Mouse (Mus musculus) bone marrow, adult 2 months (tissue): ENCODE data around the gene Rasgef1c. TPM values are rescaled to one million over a fixed set of nuclear protein-coding genes. Genes with fewer than 3 reads are reported as not detected.

Experiments
- H3K27ac ChIP-seq: fragments of 200-500 bp; 2 replicates; pipeline ENCODE4 v1.5.1; 2012; ENCODE audit warnings: low read depth, mild to moderate bottlenecking, control low read depth, inconsistent platforms, low read length; ENCODE audit not compliant: control insufficient read depth, poor library complexity, insufficient read depth
- H3K4me1 ChIP-seq: fragments of 200-500 bp; 2 replicates; pipeline ENCODE4 v1.6.1; 2011; ENCODE audit warnings: low read length; ENCODE audit not compliant: control insufficient read depth, insufficient read depth
- H3K4me3 ChIP-seq: fragments of 200-500 bp; replicated peaks from 2 replicates; pipeline ENCODE3; 2011; ENCODE audit warnings: mild to moderate bottlenecking, low read depth, low read length, control low read depth; ENCODE audit not compliant: control insufficient read depth
- CTCF ChIP-seq: fragments of 200-500 bp; IDR thresholded peaks from 2 replicates; pipeline ENCODE4 v1.5.1; 2011; ENCODE audit warnings: low read length, control low read depth; ENCODE audit not compliant: control insufficient read depth, insufficient read depth
- POLR2A ChIP-seq: fragments of 200-500 bp; IDR thresholded peaks from 2 replicates; pipeline ENCODE4 v1.6.1; 2011; ENCODE audit warnings: low read depth, mild to moderate bottlenecking, control low read depth, low read length, borderline replicate concordance; ENCODE audit not compliant: control insufficient read depth
- WGBS: fragments of 180-500 bp; shearing (Covaris S2); methylation state at CpG from one replicate; pipeline ENCODE4 v1.1.7; 2018; 5-methylcytosine and 5-hydroxymethylcytosine counted together
- polyA plus RNA-seq: library from polyadenylated mRNA; stranded (reverse); fragments of >200 nt; gene quantifications from 2 replicates; pipeline ENCODE4 v1.2.4, GENCODE M21; 2011; ENCODE audit warnings: low replicate concordance; ENCODE audit not compliant: missing spikeins, insufficient read depth, insufficient read length

Rasgef1c gene
- polyA plus RNA-seq, 1 experiment: not detected

- peaks cover 3% of the 10 kb centered on the region for H3K4me1 ChIP-seq
- no peak overlapping the region for H3K27ac ChIP-seq
- no peak overlapping the region for H3K4me3 ChIP-seq
- 82% methylated on average over 8 of the region's 8 CpGs for WGBS
- no peak for TF ChIP-seq CTCF
- no peak for TF ChIP-seq POLR2A
Observed at GRCm38 (mm10) chr11:49876948-49877817, 24.5 kb upstream of the Rasgef1c start.

- 90% methylated on average over 3 of the region's 3 CpGs for WGBS
- TF ChIP-seq POLR2A (no peak), CTCF (no peak)
- no peak overlapping the region for H3K27ac ChIP-seq
Observed at GRCm38 (mm10) chr11:49879950-49880642, 21.5 kb upstream of the Rasgef1c start.

GRCm38 (mm10) chr11:49883394-49883793 is 18.2 kb upstream of the Rasgef1c start:
- TF ChIP-seq CTCF (no peak), POLR2A (no peak)
- Histone ChIP-seq H3K4me3 (no peak overlapping the region), H3K4me1 (no peaks in the 10 kb centered on the region), H3K27ac (no peak overlapping the region)
- WGBS: 88% methylated on average over 3 of the region's 3 CpGs

More at GRCm38 (mm10) chr11:49879950-49880642, 21.5 kb upstream of the Rasgef1c start:
- H3K4me3 ChIP-seq: no peak overlapping the region
- peaks cover 2% of the 10 kb centered on the region for H3K4me1 ChIP-seq

- TF ChIP-seq CTCF (no peak), POLR2A (no peak)
- H3K4me3 ChIP-seq: no peak overlapping the region
- no peaks in the 10 kb centered on the region for H3K4me1 ChIP-seq
- H3K27ac ChIP-seq: no peak overlapping the region
- 89% methylated on average over 5 of the region's 5 CpGs for WGBS
Observed at GRCm38 (mm10) chr11:49888469-49888868, 13.2 kb upstream of the Rasgef1c start.

GRCm38 (mm10) chr11:49891993-49892392 is 9.6 kb upstream of the Rasgef1c start:
- whole genome bisulfite sequencing: 67% methylated on average over 5 of the region's 5 CpGs
- no peaks in the 10 kb centered on the region for H3K4me1 ChIP-seq
- TF ChIP-seq CTCF: no peak
- H3K4me3 ChIP-seq: no peak overlapping the region
- H3K27ac ChIP-seq: no peak overlapping the region

- WGBS: 69% methylated on average over 11 of the region's 11 CpGs
- Histone ChIP-seq H3K4me1 (no peaks in the 10 kb centered on the region), H3K4me3 (no peak overlapping the region), H3K27ac (no peak overlapping the region)
- TF ChIP-seq CTCF: no peak
- TF ChIP-seq POLR2A: no peak
Observed at GRCm38 (mm10) chr11:49893806-49894205, 7.8 kb upstream of the Rasgef1c start.

GRCm38 (mm10) chr11:49895966-49896590 is 5.6 kb upstream of the Rasgef1c start:
- TF ChIP-seq POLR2A (no peak), CTCF (no peak)
- no peak overlapping the region for H3K27ac ChIP-seq
- no peak overlapping the region for H3K4me3 ChIP-seq
- H3K4me1 ChIP-seq: no peaks in the 10 kb centered on the region
- WGBS: 11% methylated on average over 6 of the region's 6 CpGs

GRCm38 (mm10) chr11:49900043-49900442 is 1.6 kb upstream of the Rasgef1c start:
- H3K27ac ChIP-seq: no peak overlapping the region
- no peak overlapping the region for H3K4me3 ChIP-seq
- WGBS: 20% methylated on average over 6 of the region's 6 CpGs
- TF ChIP-seq CTCF (no peak), POLR2A (no peak)
- no peaks in the 10 kb centered on the region for H3K4me1 ChIP-seq
